Mouse (Mus musculus) cortical plate, adult 2 months (tissue): ENCODE results near the gene Zbtb22.

ENCODE experiments used
- CTCF ChIP-seq: fragments of 200-500 bp; IDR thresholded peaks from 2 replicates; pipeline ENCODE4 v1.5.1; 2011; ENCODE audit warnings: mild to moderate bottlenecking, control low read depth, low read length; ENCODE audit not compliant: insufficient read depth; ENCODE audit errors: extremely low read depth
- POLR2A ChIP-seq: fragments of 200-500 bp; IDR thresholded peaks from 2 replicates; pipeline ENCODE4 v1.6.1; 2011; ENCODE audit warnings: mild to moderate bottlenecking, low read length, control low read depth; ENCODE audit not compliant: insufficient read depth; ENCODE audit errors: extremely low read depth

DNA sequence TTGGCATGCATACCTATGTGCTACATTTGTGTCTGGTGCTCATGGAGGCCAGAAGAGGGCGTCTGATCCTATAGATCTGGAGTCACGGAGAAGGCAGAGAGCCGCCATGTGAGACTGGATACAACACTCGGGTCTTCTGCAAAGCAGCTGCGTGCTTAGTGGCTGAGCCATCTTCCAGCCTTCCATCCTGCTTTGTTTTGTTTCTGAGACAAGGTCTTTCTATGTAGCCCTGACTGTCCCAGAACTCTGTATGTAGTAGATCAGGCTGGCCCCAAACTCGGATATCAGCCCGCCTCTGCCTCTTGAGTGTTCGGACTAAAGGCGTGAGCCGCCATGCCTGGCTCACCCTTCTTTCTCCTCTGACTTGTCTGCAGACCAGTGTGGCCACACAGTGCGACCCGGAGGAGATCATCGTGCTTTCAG, 724 bp upstream of the Zbtb22 start:
- TF ChIP-seq CTCF = no peak
- no peak for TF ChIP-seq POLR2A
